Mouse (Mus musculus) mesoderm, embryonic 11.5 days (tissue): ENCODE measurements around the gene Hes6.

Source experiments
- DNase-seq: peaks from one replicate; pipeline ENCODE4 v3.0.0-alpha.2; 2012; ENCODE audit warnings: low read depth, low spot score

The Hes6 gene

DNA sequence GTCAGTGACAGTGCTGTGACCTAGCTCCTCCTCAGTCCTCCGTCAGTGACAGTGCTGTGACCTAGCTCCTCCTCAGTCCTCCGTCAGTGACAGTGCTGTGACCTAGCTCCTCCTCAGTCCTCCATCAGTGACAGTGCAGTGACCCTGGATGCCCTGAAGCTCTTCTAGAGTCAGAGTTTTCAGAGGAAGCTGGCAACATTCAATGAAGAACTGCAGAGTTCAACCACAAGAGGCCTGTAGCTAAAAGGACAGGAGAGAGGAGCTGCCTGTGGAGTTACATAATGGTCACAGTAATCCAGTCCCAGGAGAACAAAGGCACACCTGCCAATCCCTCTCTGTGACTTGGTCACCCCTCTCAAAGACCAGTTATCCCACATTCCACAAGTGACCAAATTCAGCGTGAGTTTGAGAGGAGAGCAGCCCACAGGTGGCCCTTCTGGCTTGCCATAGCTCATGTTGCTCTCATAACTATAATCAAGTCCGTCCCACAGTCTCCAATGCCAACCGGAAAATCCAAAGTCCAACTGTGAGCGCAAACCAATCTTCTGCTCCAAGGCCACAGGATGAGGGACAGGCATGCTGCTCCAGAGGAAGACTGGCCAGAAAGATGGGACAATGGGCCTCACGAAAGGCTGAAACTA, 28.6 kb upstream of the Hes6 start:
- DNase-seq: no peak

DNA sequence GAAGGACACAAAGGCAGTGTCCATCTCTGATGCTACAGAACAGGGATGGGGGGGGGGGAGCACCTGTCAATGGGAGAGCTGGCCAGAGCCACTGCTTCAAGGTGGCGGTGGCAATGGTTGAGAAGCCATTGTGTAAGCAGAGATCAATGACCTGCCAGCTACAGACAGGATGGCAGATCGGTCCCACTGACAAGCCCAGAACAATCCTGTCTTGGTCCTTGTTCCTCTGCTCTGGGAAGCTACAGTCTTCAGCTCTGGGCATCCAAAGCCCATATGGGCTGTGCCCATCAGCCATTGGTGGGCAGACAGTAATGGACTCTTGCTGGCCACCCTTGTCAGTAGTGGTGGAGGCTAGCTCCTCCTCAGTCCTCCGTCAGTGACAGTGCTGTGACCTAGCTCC, 28.0 kb upstream of the Hes6 start:
- DNase-seq: no peak

DNA sequence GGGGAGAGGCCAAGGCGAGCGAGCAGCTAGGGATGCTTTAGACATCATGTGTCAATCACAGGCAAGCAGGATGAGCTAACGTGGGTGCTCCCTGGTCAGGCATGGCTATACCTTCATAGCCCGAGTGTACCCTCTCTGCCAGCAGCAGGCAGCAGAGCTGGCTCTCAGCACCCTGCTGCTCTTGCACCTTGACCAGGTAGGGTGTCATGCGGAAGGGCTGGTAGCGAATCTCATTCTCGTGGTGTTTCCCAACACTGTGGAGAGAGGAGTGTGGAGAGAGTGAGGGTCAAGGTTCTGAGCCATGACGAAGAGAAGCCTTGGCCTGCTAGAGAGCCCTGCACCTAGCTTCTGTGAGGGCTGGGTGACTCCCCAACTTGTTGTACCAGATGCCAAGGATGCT, 25.9 kb upstream of the Hes6 start:
- DNase-seq: no peak

DNA sequence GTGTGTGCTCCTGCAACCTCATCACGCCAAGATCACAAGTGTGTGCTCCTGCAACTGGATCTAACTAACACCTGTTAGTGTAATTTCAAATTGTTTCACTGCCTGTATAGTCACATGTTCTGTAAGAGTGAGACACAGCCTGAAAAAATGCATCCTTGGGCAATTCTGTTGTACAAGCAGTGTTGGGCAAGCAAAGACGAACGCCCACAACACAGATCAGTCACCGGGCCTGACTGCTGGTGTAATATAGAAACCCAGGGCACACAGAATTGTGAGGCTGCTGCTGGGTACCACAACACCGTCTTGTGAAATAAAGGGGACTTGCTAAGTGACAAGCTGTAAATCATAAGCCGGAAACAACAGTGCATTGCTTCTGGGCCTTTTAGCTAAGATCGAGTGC, 23.7 kb upstream of the Hes6 start:
- DNase-seq: no peak

DNA sequence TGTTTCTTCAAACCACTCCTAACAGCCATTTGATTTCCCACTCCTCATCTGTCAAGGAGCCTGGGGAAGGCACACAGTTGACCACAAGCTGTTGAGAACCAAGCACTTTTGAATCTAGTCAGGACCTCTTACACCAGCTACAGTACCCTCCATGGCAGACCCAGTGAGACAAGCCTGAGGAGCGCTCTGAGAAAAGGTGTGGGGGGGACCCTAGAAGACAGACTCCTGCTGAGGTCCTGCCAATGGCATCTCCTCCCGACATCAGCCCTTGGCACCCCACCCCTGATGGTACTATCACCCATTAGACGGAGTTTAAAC, 23.2 kb upstream of the Hes6 start:
- DNase-seq: no peak

DNA sequence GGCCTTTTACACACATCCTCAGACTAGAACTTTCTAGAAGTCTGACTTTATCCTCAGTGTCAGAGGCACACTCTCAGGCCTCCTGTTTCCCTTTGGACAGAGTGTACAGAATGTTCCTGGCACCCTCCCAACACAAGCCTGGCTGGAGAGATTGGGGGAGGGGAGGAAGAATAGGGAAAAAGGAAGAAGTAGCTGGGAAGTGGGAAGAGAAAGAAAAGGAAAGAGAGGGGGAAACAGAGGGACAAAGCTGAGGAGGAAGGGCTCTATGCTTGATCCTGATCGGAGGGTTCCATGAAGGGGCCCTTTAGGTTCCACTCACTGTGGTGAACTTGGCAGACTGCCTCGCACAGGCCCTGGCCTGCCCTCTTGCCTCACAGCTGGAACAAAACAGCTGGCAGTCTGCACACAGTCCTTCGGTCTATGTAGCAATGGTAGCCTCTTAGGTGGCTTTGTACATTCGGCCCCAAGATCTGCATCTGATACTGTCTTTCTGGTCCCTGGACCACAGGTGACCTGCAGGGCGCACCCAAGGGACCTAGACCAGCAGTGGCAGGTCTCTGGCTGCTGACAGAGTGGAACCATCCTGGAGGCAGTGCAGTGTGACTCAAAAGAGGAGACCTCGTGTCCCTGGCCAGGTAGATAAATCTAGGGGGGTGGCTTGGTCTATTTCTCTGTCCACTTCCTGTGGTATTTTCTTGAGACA, 22.7 kb upstream of the Hes6 start:
- no peak for DNase-seq

DNA sequence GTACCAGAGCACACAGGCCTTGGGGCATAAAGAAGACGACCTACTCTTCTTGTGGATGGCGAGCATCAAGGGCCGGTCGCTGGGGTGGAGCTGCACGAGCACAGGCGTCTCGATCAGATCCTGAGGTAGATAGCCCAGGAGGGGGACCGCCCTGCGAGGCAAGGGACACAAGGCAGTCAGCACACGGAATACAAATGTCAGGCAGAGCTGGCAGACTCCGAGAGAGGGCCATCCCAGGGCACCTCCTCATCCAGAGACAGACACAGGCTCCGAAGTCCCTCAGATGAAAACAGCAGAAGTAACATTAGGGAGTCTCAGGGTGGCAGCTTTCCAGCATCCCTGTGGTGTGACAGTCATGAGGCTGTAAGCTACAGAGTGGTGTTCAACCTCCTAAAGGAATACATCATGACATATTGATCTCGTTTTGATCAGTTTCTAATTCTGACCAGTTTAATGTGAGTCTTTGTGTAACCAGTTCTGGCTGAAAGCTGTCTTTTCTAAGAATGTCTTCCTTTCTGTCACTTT, 21.8 kb upstream of the Hes6 start:
- DNase-seq: no peak

DNA sequence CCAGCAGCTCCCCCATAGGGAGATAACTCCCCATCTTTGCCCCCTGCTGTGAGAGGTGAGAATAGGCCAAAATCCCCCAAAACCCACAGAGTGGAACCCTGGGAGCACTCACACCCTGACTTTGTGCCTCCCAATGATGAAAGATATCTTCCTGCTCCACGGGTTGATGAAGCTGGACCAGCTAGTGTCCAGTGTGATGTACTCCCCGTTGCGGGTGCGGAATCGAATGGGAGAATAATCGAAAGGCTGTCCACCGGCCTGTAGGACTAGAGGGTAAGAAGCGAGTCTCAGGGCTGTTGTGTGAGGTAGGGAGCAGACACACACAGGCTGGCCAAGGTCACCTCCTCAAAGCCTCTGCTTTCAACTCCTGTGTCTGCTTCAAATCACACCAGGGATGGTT, 21.1 kb upstream of the Hes6 start:
- no peak for DNase-seq

DNA sequence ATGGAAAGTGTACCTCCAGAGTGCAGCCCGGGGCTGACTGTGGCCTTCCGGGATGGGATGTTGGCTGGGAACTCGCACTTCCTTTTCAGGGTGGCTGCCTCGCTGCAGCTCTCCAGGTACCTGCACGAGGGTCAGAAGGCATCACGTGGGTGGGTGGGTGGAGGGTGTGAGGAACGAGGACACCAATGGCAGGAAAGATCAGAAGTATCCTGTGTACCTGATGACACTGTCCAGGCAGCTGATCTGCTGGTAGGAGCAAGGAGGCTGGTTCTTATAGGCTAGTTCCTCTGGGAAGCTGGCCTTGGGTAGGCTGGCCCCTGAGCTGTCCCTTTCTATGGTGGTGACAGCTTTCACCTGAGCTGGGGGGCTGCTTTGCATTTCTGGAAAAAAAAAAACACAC, 16.9 kb upstream of the Hes6 start:
- DNase-seq: no peak

DNA sequence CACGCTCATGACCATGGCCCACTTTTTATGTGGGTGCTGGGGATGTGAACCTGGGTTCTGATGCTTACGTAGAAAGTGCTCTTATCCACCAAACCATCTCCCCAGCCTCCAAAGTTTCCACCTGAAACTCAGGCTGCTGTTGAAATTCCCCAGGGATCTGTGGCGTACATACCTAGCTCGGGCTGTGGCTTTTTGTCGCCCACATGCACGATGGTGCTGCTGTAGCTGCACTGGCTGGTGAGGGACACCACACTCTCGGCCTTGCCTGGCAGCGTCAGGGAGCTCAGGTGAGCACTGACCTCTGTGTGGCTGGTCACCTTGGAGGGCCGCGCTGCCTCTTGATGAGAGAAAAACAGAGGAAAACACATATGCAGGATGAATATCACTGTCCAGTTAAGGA, 15.4 kb upstream of the Hes6 start:
- DNase-seq: no peak

DNA sequence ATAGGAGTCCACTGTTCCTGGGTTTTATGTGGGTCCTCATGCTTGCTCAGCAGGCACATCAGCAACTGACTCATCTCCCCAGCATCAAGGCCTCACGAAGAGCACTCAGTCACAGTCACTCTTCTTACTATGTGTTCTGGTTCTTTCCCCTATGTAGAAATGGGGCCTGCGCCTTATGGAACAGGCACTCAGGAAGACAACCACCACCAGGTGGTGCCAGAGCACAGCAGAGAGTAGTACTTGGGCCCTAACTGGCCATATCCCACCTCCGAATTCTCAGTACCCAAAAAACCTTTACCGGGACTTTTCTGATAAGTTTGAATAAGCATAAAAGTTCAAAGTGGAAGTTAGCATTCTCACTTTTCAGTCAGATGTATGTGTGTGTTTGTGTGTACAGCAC, 14.8 kb upstream of the Hes6 start:
- DNase-seq: peak; percentile 83

DNA sequence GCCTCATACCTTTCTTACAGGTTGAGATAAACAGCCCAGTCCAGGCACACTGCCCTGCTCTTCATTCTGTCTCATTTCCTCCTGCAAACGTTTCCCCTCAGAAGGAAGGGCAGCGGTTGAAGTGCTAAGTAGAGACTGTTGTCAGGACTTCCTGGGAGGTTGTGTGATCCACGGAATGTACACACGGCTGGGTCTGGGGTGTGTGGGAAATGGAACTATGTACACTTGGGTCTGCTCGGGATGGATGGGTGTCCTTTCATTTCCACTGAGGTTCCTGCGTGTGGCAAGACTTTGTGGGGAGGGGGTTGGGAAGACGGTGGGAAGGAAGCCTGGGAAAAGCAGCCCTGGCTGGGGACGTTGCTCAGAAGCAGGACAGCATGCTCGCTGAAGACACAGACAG, 12.6 kb upstream of the Hes6 start:
- no peak for DNase-seq

DNA sequence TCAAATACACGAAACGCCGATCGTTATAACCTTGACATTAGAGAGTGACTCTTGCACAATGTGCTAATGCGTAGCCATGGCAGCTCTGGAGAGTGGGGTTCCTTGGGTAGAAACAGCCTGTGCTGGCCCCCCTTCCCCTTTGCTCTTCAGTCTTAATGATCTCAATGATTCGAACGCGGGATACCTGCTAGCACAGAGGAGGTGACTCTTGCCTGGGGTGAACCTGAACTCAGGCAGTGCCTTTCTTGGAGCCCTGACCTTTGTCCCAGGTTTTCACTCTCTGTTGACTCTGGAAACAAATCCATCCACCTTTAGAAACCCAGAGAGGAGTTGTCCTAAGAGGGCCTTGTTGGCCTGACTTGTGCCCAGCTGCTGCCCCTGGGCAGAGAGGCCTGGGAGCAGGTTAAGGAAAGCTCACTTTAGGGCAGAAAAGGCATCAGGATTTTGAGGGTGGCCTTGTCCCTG, 6.8 kb upstream of the Hes6 start:
- DNase-seq: no peak

DNA sequence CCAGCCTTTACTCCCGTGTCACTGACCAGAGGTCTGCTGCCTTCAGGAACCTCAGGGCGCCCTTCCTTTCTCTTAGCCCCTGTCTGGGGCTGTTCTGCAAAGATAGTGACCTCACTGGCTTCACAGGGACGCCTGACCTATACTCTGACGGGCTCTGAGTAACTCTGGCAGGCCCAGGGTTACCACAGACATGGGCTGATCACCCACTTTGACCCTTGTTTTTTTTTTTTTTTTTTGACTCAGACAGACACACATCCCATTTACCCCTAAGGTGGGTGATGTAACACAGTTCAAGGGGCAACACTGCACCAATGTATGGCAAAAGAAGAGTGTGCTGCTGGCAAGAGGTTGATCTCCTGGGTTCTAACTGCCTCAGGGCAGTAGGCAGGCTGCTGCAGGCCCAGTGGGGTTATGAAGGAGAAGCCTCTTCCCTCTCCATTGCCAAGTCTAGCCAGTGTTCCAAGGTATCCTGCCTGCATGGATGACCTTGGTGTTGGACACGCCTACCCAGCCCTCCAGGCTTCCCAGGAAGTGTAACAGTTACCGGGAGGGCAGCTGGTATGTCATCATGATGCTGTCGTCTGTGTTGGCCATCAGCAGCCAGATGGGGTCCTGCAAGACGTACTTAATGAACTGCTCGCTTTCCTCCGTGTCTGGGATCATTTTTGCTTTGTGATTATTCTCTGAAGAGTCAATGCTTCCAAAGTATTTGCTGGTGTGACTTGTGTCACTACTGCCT, 6.2 kb upstream of the Hes6 start:
- no peak for DNase-seq

DNA sequence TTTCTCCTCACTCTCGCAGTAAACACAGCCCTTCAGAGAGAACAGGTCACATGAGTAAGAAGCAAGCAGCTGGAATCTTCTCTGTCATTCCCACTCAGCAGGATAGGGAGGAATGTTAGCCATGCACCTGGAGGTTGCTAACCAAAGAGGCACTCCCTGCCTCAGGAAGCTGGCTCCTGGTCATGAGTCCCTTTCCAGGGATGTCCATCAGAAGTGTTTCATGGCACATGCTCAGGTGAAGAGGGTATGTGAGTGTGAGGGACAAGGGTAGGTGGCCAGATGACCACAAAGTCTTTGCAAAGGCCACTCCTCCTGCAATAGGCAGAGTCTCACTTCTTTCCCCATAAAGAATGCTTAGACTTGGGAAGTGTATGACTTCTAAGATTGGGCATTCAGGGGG, 4.2 kb upstream of the Hes6 start:
- DNase-seq: no peak

DNA sequence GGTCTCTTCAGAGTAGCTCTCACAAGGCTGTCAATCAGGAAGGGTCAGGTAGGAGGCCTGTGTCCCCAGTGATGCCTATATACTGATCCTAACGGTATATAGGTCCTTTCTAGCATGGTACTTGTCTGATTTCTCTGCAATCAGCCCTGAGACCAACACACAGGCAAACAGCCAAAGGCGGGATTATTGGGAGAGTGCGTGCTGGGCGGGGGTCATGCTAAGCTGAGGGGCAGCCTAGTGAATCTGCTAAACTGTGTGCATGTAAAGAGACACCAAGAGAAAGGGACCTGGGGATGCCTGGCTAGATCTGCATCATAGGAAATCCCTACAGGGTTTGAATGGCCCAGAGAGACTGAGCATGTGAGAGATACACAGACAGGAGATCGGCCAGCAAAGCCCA, 1.5 kb upstream of the Hes6 start:
- DNase-seq: no peak

DNA sequence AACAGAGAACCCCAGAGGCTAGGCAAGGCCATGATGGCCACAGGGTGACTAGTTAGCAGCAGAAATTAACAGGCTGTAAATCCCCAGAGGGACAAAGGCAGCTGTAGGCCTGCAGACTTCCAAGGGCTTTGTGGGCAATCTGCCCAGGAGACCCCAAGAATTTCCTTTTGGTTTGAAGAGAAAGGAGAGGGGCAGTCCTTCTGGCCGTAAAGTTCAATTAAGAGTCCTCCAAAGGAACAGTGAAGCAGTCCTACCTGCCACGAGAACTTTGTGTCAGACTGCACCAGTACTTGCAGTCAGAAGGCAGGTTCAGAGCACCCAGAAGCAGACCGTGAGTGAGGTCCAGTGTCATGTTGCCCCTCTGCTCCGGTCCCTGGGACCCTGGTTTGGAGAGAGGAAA, 1.1 kb upstream of the Hes6 start:
- DNase-seq: peak; percentile 48

DNA sequence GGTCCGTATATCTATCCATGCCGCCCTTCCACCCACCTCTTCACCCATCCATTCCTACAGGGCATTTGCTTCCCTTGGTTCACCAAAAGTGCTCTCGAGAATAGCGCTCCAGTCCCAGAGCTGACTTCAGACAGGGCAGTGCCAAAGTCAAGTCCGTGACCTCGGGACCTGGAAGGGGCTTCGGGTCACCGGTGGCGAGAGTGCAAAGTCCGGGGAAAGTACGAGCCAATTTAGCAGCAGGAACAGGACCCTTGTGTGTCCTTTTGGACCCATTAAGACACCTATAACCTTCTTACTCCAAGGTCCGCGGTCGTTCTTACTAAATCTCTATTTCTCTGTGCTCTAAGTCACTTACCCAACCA, 321 bp downstream of the Hes6 start:
- DNase-seq: no peak

DNA sequence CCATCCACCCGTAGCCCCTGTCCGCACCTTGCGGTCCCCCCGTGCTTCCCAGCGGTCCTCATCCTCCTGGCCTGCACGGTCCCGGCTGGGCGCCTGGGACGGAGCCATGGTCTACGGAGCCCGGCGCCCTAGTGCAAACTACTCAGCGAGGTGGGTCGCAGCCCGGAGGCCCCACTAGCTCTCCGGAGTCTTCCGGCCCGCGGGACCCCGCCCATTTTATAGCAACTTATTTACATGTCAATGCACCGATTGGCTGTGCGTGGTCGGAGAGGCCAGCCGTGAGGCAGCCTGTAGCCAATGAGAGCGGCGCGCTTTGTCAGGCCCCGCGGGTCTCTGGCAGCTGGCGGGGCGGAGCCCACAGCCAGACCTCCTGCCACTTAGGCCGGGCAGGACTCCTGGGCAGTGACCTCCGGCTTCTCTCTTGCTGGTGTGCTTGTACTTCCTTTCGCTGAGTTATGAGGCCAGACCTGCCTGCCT, 770 bp downstream of the Hes6 start:
- DNase-seq: peak; percentile 97

DNA sequence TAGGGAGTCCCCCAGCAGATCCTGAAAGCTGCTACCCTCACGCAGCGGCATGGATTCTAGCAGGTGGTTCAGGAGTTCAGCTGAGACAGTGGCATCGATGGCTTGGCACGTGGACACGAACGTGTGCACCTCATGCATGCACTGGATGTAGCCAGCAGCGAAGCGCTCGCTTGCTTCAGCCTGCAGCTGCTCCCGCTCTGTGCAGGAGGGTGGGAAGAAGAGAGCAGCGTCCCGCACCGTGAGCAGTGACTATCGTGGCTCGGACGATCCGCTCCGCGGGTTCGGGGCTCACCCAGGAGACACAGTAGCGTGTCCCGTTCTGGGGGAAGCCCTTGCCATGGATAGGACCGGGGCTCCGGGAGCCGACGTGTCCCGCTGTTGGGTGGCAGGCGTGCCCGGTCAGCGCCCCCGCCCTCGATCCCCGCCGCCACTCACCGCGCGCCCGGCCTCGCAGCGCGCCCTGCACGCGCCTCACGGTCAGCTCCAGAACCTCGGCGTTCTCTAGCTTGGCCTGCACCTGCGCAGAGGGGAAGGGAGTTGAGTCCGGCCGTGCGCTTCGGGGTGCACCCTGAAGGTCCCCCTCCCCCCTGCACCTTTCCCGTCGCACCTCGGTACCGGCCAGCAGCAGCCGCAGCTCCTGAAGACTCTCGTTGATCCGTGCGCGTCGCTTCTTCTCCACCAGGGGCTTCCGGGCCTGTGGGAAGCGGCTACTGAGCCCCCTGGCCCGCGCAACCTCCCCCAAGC, 1.4 kb downstream of the Hes6 start:
- peak; percentile 26 for DNase-seq

DNA sequence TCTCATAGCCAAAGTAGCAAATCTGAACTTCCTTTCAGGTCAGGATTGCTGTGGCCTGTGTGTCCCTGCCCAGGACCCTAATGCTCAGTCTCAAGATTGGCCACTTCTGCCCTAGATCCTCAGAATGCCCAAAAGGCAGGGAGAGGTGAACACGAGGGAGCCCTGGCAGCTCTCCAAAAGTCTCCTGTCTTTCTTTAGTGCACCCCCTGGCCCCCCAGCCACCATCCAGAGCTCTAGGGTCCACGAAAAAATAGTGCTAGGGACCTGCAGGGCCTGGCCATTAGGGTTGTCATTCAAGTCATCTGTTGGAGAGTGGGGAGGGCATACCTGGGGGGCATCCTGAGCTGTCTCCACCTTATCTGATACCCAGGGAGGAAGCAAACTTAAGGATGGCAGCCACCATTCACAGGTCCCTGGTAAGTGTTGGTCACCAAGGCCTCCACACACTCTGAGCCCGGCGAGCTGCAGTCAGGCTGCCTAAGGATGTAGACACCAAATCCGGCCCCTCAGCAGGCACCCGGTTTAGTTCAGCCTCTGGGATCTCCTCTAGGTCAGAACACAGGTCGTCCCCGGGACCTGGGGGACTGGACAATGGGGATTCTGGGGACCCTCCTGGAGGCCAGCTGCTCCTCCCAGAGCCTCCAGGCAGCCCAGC, 2.1 kb downstream of the Hes6 start:
- DNase-seq: no peak

DNA sequence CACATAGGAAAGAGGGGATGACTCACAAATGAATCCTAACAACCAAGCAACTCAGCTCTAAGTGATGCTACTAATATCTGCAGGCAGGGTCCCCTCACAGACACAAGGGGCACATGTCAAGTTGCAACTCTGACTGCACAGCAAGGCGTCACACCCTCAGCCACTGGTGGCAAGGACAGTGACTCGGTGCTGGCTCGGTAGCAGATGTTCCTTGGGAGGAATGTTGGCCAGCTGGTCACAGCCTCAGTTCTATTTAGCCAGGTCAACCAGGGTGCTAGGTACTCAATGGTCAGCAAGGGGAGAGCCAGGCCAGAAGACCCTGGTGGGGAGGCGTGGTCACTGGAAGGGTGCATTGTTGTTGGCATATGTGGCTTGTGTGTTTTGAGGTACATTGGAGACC, 6.0 kb downstream of the Hes6 start:
- no peak for DNase-seq
